Mouse (Mus musculus) myocyte (in vitro differentiated cells): Measurements from ENCODE around the gene Nabp2. TPM values are rescaled to one million over a fixed set of nuclear protein-coding genes. Genes with fewer than 3 reads are reported as not detected.

Source experiments
- H3K27me3 ChIP-seq: one replicate; pipeline ENCODE4 v1.6.1; 2011; ENCODE audit not compliant: control insufficient read depth, insufficient read depth, insufficient read length
- H3K36me3 ChIP-seq: one replicate; pipeline ENCODE4 v1.6.1; 2011; ENCODE audit not compliant: control insufficient read depth, insufficient read depth
- H3K4me2 ChIP-seq: one replicate; pipeline ENCODE4 v1.6.1; 2011; ENCODE audit warnings: low read depth, control low read depth
- H3K4me3 ChIP-seq: one replicate; pipeline ENCODE4 v1.5.1; 2011; ENCODE audit warnings: mild to moderate bottlenecking, control low read depth, moderate library complexity
- H3K79me2 ChIP-seq: one replicate; pipeline ENCODE4 v1.6.1; 2011; ENCODE audit not compliant: control insufficient read depth, insufficient read depth
- H3ac ChIP-seq: one replicate; pipeline ENCODE4 v1.6.1; 2011; ENCODE audit not compliant: control insufficient read depth, insufficient read length
- CEBPB ChIP-seq: IDR thresholded peaks from 2 replicates; pipeline ENCODE4 v1.6.1; 2011; ENCODE audit warnings: mild to moderate bottlenecking, moderate library complexity; ENCODE audit not compliant: poor library complexity, insufficient read depth, severe bottlenecking
- E2F4 ChIP-seq: IDR thresholded peaks from one replicate; pipeline ENCODE4 v1.6.1; 2011; ENCODE audit warnings: mild to moderate bottlenecking, control low read depth, moderate library complexity; ENCODE audit not compliant: insufficient read depth
- MAX ChIP-seq: IDR thresholded peaks from one replicate; pipeline ENCODE4 v1.6.1; 2011; ENCODE audit warnings: low read depth, mild to moderate bottlenecking, control low read depth
- MYOD1 ChIP-seq, 3 experiments: IDR thresholded peaks; one replicate each; pipeline ENCODE4 v1.6.1; 2011; ENCODE audit warnings: control low read depth in 2 of 3, low read depth in 2 of 3, mild to moderate bottlenecking in 2 of 3, moderate library complexity in 1 of 3; ENCODE audit not compliant: insufficient read length in 2 of 3, control insufficient read depth in 1 of 3
- MYOG ChIP-seq, 3 experiments: IDR thresholded peaks; one replicate each; pipeline ENCODE4 v1.6.1; 2011; ENCODE audit warnings: control low read depth in 2 of 3, low read depth in 2 of 3, mild to moderate bottlenecking in 2 of 3; ENCODE audit not compliant: insufficient read length in 2 of 3, control insufficient read depth in 1 of 3, insufficient read depth in 1 of 3
- POLR2A ChIP-seq: IDR thresholded peaks from one replicate; pipeline ENCODE4 v1.6.1; 2011; ENCODE audit warnings: low read depth, mild to moderate bottlenecking, control low read depth, moderate library complexity; ENCODE audit not compliant: insufficient read length
- POLR2AphosphoS2 ChIP-seq: IDR thresholded peaks from one replicate; pipeline ENCODE4 v1.6.1; 2011; ENCODE audit warnings: low read depth, control low read depth; ENCODE audit not compliant: insufficient read length
- REST ChIP-seq: IDR thresholded peaks from one replicate; pipeline ENCODE4 v1.6.1; 2011; ENCODE audit warnings: mild to moderate bottlenecking, control low read depth, moderate library complexity; ENCODE audit not compliant: insufficient read depth, insufficient read length
- SRF ChIP-seq: IDR thresholded peaks from one replicate; pipeline ENCODE4 v1.6.1; 2011; ENCODE audit warnings: low read depth; ENCODE audit not compliant: control insufficient read depth, insufficient read length
- TCF12 ChIP-seq: IDR thresholded peaks from one replicate; pipeline ENCODE4 v1.6.1; 2011; ENCODE audit warnings: mild to moderate bottlenecking, control low read depth; ENCODE audit not compliant: poor library complexity, insufficient read depth, severe bottlenecking
- TCF3 ChIP-seq: IDR thresholded peaks from one replicate; pipeline ENCODE4 v1.6.1; 2011; ENCODE audit warnings: low read depth, control low read depth; ENCODE audit not compliant: insufficient read length
- USF1 ChIP-seq: IDR thresholded peaks from one replicate; pipeline ENCODE4 v1.6.1; 2011; ENCODE audit warnings: low read depth, mild to moderate bottlenecking, control low read depth, moderate library complexity
- polyA plus RNA-seq: library from polyadenylated mRNA; unstranded; fragments of >200 nt; fragmentation: generic; extraction: Trizol; gene quantifications from one replicate; pipeline ENCODE4 v1.2.1, GENCODE M21; 2012; ENCODE audit warnings: missing spikeins

Nabp2 gene
- polyA plus RNA-seq, 1 experiment, result 115 TPM

- Histone ChIP-seq H3K79me2 (no peaks in the 10 kb centered on the region), H3K36me3 (peaks cover 44% of the 10 kb centered on the region), H3ac (no peak overlapping the region), H3K4me3 (no peak overlapping the region), H3K4me2 (no peak overlapping the region), H3K27me3 (no peaks in the 10 kb centered on the region)
- TF ChIP-seq REST (no peak), POLR2AphosphoS2 (no peak), MYOG (IDR thresholded peaks at IDR 0.05; ENCODE audit: control insufficient read depth in 1 of 3, insufficient read depth in 1 of 3, insufficient read length in 2 of 3, low read depth in 2 of 3) (no peak), E2F4 (no peak)
Observed at GRCm38 (mm10) chr10:128388941-128389340, 22.4 kb downstream of the Nabp2 start.

GRCm38 (mm10) chr10:128385902-128386301 lies 25.4 kb downstream of the Nabp2 start:
- peaks cover 52% of the 10 kb centered on the region for H3K36me3 ChIP-seq
- H3K79me2 ChIP-seq, result no peaks in the 10 kb centered on the region
- TF ChIP-seq POLR2A, result no peak
- no peak for TF ChIP-seq REST
- TF ChIP-seq TCF12, result no peak
- no peak for TF ChIP-seq CEBPB
- TF ChIP-seq TCF3, result no peak
- H3K27me3 ChIP-seq, result no peaks in the 10 kb centered on the region
- H3K4me2 ChIP-seq, result no peak overlapping the region
- no peak overlapping the region for H3ac ChIP-seq
- no peak overlapping the region for H3K4me3 ChIP-seq

GRCm38 (mm10) chr10:128382482-128382881 lies 28.8 kb downstream of the Nabp2 start:
- Histone ChIP-seq H3K4me2 (no peak overlapping the region), H3K4me3 (no peak overlapping the region)

GRCm38 (mm10) chr10:128380565-128380964 lies 30.7 kb downstream of the Nabp2 start:
- no peak for TF ChIP-seq MYOG (IDR thresholded peaks at IDR 0.05; ENCODE audit: control insufficient read depth in 1 of 3, insufficient read depth in 1 of 3, insufficient read length in 2 of 3, low read depth in 2 of 3)
- no peak overlapping the region for H3ac ChIP-seq
- no peak overlapping the region for H3K4me3 ChIP-seq
- no peaks in the 10 kb centered on the region for H3K27me3 ChIP-seq
- no peak overlapping the region for H3K4me2 ChIP-seq
- H3K36me3 ChIP-seq, result peaks cover 46% of the 10 kb centered on the region
- H3K79me2 ChIP-seq, result peaks cover 27% of the 10 kb centered on the region

More at GRCm38 (mm10) chr10:128382482-128382881, 28.8 kb downstream of the Nabp2 start:
- no peak overlapping the region for H3ac ChIP-seq
- H3K36me3 ChIP-seq, result peaks cover 60% of the 10 kb centered on the region
- H3K79me2 ChIP-seq, result peaks cover 24% of the 10 kb centered on the region
- no peaks in the 10 kb centered on the region for H3K27me3 ChIP-seq
- TF ChIP-seq TCF3 (no peak), MYOG (IDR thresholded peaks at IDR 0.05; ENCODE audit: control insufficient read depth in 1 of 3, insufficient read depth in 1 of 3, insufficient read length in 2 of 3, low read depth in 2 of 3) (no peak), MYOD1 (IDR thresholded peaks at IDR 0.05; ENCODE audit: control insufficient read depth in 1 of 3, insufficient read length in 2 of 3, low read depth in 2 of 3) (no peak), REST (no peak), SRF (no peak), POLR2A (no peak), MAX (no peak), CEBPB (no peak), E2F4 (no peak), TCF12 (no peak), POLR2AphosphoS2 (no peak), USF1 (no peak)

- TF ChIP-seq SRF (no peak), TCF3 (no peak)
- peaks cover 34% of the 10 kb centered on the region for H3K36me3 ChIP-seq
- no peak overlapping the region for H3K4me3 ChIP-seq
- no peak overlapping the region for H3ac ChIP-seq
- H3K27me3 ChIP-seq, result no peaks in the 10 kb centered on the region
- peaks cover 27% of the 10 kb centered on the region for H3K79me2 ChIP-seq
- H3K4me2 ChIP-seq, result peak overlapping the region; percentile 92
Observed at GRCm38 (mm10) chr10:128379260-128379659, 32.0 kb downstream of the Nabp2 start.

GRCm38 (mm10) chr10:128378462-128378861 lies 32.8 kb downstream of the Nabp2 start:
- Histone ChIP-seq H3K4me2 (peak overlapping the region; percentile 92), H3K79me2 (peaks cover 27% of the 10 kb centered on the region), H3K27me3 (no peaks in the 10 kb centered on the region), H3K4me3 (peak overlapping the region; percentile 56), H3K36me3 (peaks cover 26% of the 10 kb centered on the region), H3ac (no peak overlapping the region)
- no peak for TF ChIP-seq MAX
- TF ChIP-seq MYOD1 (IDR thresholded peaks at IDR 0.05; ENCODE audit: control insufficient read depth in 1 of 3, insufficient read length in 2 of 3, low read depth in 2 of 3), result no peak
- no peak for TF ChIP-seq SRF
- TF ChIP-seq POLR2A, result no peak
- no peak for TF ChIP-seq CEBPB
- no peak for TF ChIP-seq TCF12
- no peak for TF ChIP-seq TCF3
- no peak for TF ChIP-seq POLR2AphosphoS2
- no peak for TF ChIP-seq REST
- TF ChIP-seq USF1, result no peak
- no peak for TF ChIP-seq E2F4
- no peak for TF ChIP-seq MYOG (IDR thresholded peaks at IDR 0.05; ENCODE audit: control insufficient read depth in 1 of 3, insufficient read depth in 1 of 3, insufficient read length in 2 of 3, low read depth in 2 of 3)
